Mouse (Mus musculus) lung, adult 2 months (tissue): Measurements from ENCODE around the gene Fbxl20.

ENCODE experiments used
- CTCF ChIP-seq: fragments of 200-500 bp; IDR thresholded peaks from 2 replicates; pipeline ENCODE4 v1.5.1; 2011; ENCODE audit warnings: mild to moderate bottlenecking, low read length, control low read depth; ENCODE audit not compliant: insufficient read depth
- POLR2A ChIP-seq: fragments of 200-500 bp; IDR thresholded peaks from 2 replicates; pipeline ENCODE4 v1.6.1; 2011; ENCODE audit warnings: low read depth, mild to moderate bottlenecking, control low read depth, low read length, borderline replicate concordance; ENCODE audit errors: extremely low read depth

- no peak for TF ChIP-seq CTCF
- TF ChIP-seq POLR2A: no peak
Measured at GRCm38 (mm10) chr11:98060104-98060692, 90.0 kb downstream of the Fbxl20 start.
